Mouse (Mus musculus): ENCODE measurements around the gene Gm20604.

DNA sequence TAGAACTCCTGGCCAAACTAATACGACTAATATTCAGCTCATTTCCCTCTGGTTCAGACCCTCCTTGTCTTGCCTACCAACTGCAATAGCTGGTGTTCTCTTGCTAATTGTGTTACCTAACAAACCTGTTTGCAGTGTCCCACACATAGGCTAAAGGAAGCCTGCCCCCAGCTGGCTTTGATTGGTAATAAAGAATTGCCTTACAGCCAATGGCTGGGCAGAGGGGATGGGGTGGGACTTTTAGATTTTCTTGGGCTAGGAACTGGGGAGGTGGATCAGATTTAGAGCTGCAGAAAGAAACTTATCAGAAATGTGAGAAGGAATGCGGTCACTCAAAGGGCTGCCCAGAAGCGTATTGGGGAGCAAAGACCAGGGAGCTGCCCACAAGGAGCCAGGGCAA lies 21.0 kb upstream of the Gm20604 start:
- TF ChIP-seq CTCF (IDR thresholded peaks at IDR 0.05; ENCODE audit: low read depth, low read length): no peak
- TF ChIP-seq POLR2AphosphoS5 (IDR thresholded peaks at IDR 0.05; ENCODE audit: insufficient replicate concordance, low read depth, low read length): no peak
- TF ChIP-seq TAL1 (conservative IDR thresholded peaks at IDR 0.05; ENCODE audit: low read depth, low read length): no peak

Data from G1E (cell line).